Mouse (Mus musculus): ENCODE measurements around the gene Hydin. TPM values are rescaled to one million over a fixed set of nuclear protein-coding genes. Genes with fewer than 3 reads are reported as not detected.

Hydin gene
- polyA plus RNA-seq, 1 experiment from 2014 or later = 0.05 TPM

DNA sequence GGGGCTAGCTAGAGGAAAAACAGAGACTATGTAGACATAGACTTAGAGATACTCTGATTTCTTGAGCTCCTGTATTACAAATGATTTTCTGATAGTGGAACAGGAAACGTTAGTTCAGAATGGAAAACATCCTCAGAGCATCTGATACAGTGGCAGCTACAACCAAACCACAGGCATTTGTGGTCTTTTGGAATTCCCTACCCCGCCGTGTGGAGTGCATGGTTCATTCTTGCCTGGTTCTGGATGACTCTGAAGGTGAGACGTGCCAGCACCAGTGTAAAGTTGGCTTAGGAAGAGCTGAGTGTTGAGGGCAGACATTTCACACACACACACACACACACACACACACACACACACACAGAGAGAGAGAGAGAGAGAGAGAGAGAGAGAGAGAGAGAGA lies 12.8 kb upstream of the Hydin start:
- no peak for DNase-seq (ENCODE audit: low spot score)
- Histone ChIP-seq H3K27me3 (ENCODE audit: control insufficient read depth, insufficient read depth, low read length) (no peaks in the 10 kb centered on the region), H3K4me3 (ENCODE audit: low read depth, low read length) (no peak overlapping the region), H3K4me1 (ENCODE audit: control insufficient read depth, insufficient read depth, low read length) (no peaks in the 10 kb centered on the region), H3K36me3 (ENCODE audit: control insufficient read depth, insufficient read depth, low read length) (no peaks in the 10 kb centered on the region), H3K4me2 (ENCODE audit: low read depth) (no peak overlapping the region), H3K27ac (ENCODE audit: low read depth, low read length) (no peak overlapping the region), H3K9ac (ENCODE audit: low read length) (no peak overlapping the region), H3K9me3 (ENCODE audit: control insufficient read depth, low read length) (no peaks in the 10 kb centered on the region)
- no peak for ATAC-seq (ENCODE audit: insufficient read depth, low FRiP score, low TSS enrichment)
- 81% methylated on average over 4 of the region's 4 CpGs for WGBS

DNA sequence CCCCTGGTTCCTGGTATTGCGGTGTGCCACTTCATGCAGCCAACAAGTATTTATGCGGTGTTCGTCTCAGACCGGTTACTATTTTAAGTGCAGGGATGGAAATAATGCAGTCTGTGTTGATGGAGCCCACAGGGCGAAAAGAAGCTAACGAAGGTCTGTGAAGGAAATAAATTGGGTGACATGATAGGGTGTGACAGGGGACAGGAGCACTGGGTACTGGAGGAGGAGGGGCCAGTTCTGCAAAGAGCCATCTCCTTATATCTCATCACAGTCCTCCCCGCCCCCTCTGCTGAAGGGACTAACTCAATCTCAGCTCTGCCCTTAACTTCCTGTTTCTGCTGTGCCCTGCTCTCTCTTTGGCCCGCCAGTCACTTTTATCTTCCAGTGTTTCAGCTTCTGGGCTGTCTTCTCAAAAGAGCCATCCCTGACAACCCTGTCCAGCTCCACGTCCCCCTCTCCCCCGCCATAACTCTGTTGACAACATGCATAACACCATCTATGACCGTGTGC lies 926 bp upstream of the Hydin start:
- Histone ChIP-seq H3K36me3 (ENCODE audit: control insufficient read depth, insufficient read depth, low read length) (no peaks in the 10 kb centered on the region), H3K9ac (ENCODE audit: low read length) (no peak overlapping the region), H3K27ac (ENCODE audit: low read depth, low read length) (no peak overlapping the region), H3K4me2 (ENCODE audit: low read depth) (no peak overlapping the region), H3K9me3 (ENCODE audit: control insufficient read depth, low read length) (no peaks in the 10 kb centered on the region), H3K4me1 (ENCODE audit: control insufficient read depth, insufficient read depth, low read length) (0 out of 2 replicates have a peak, but pooled peaks cover 2% of the 10 kb centered on the region), H3K27me3 (ENCODE audit: control insufficient read depth, insufficient read depth, low read length) (no peaks in the 10 kb centered on the region), H3K4me3 (ENCODE audit: low read depth, low read length) (no peak overlapping the region)
- 76% methylated on average over 11 of the region's 11 CpGs for WGBS
- ATAC-seq (ENCODE audit: insufficient read depth, low FRiP score, low TSS enrichment) (no peak), DNase-seq (ENCODE audit: low spot score) (no peak)

DNA sequence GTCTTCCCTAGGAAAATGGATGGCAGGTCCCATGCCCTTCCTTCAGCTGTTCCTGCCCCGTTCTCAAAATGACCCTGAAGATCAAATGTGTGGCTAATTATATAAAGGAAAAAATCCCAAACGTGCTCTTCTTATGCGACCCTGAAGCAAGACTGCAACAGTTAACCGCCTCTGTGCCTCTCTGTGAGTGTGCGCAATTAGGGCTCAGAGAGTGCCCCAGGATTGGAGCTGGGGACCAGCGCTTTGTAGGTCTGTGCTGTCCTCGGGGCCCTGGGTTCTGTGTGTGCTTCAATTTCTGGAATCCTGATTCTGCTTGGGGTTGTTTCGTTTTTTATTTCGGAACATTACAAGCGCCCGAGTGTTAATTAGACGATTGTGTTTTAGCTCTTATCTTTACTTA lies 491 bp downstream of the Hydin start:
- Histone ChIP-seq H3K4me2 (ENCODE audit: low read depth) (peak overlapping the region; percentile 59), H3K27me3 (ENCODE audit: control insufficient read depth, insufficient read depth, low read length) (no peaks in the 10 kb centered on the region), H3K9me3 (ENCODE audit: control insufficient read depth, low read length) (no peaks in the 10 kb centered on the region), H3K9ac (ENCODE audit: low read length) (peak overlapping the region; percentile 49), H3K4me3 (ENCODE audit: low read depth, low read length) (peak overlapping the region; percentile 31), H3K27ac (ENCODE audit: low read depth, low read length) (no peak overlapping the region), H3K36me3 (ENCODE audit: control insufficient read depth, insufficient read depth, low read length) (no peaks in the 10 kb centered on the region), H3K4me1 (ENCODE audit: control insufficient read depth, insufficient read depth, low read length) (0 out of 2 replicates have a peak, but pooled peaks cover 2% of the 10 kb centered on the region)
- DNase-seq (ENCODE audit: low spot score) = no peak
- 11% methylated on average over 12 of the region's 12 CpGs for WGBS
- no peak for ATAC-seq (ENCODE audit: insufficient read depth, low FRiP score, low TSS enrichment)

GRCm38 (mm10) chr8:110270659-110271058 lies 3.9 kb downstream of the Hydin start:
- Histone ChIP-seq H3K9ac (ENCODE audit: low read length) (no peak overlapping the region), H3K4me3 (ENCODE audit: low read depth, low read length) (no peak overlapping the region), H3K27me3 (ENCODE audit: control insufficient read depth, insufficient read depth, low read length) (no peaks in the 10 kb centered on the region), H3K27ac (ENCODE audit: low read depth, low read length) (no peak overlapping the region), H3K9me3 (ENCODE audit: control insufficient read depth, low read length) (no peaks in the 10 kb centered on the region), H3K4me1 (ENCODE audit: control insufficient read depth, insufficient read depth, low read length) (0 out of 2 replicates have a peak, but pooled peaks cover 2% of the 10 kb centered on the region), H3K36me3 (ENCODE audit: control insufficient read depth, insufficient read depth, low read length) (no peaks in the 10 kb centered on the region), H3K4me2 (ENCODE audit: low read depth) (no peak overlapping the region)
- 89% methylated on average over 4 of the region's 4 CpGs for WGBS
- DNase-seq (ENCODE audit: low spot score) = no peak
- no peak for ATAC-seq (ENCODE audit: insufficient read depth, low FRiP score, low TSS enrichment)

GRCm38 (mm10) chr8:110273394-110273793 lies 6.6 kb downstream of the Hydin start:
- H3K36me3 ChIP-seq (ENCODE audit: control insufficient read depth, insufficient read depth, low read length) = no peaks in the 10 kb centered on the region
- H3K9me3 ChIP-seq (ENCODE audit: control insufficient read depth, low read length) = no peaks in the 10 kb centered on the region
- ATAC-seq (ENCODE audit: insufficient read depth, low FRiP score, low TSS enrichment) (no peak), DNase-seq (ENCODE audit: low spot score) (no peak)
- no peak overlapping the region for H3K4me3 ChIP-seq (ENCODE audit: low read depth, low read length)
- H3K27me3 ChIP-seq (ENCODE audit: control insufficient read depth, insufficient read depth, low read length) = no peaks in the 10 kb centered on the region
- no peak overlapping the region for H3K4me2 ChIP-seq (ENCODE audit: low read depth)
- H3K9ac ChIP-seq (ENCODE audit: low read length) = no peak overlapping the region
- no peaks in the 10 kb centered on the region for H3K4me1 ChIP-seq (ENCODE audit: control insufficient read depth, insufficient read depth, low read length)
- no peak overlapping the region for H3K27ac ChIP-seq (ENCODE audit: low read depth, low read length)
- 84% methylated on average over 2 of the region's 2 CpGs for WGBS

- DNase-seq (ENCODE audit: low spot score) (no peak), ATAC-seq (ENCODE audit: insufficient read depth, low FRiP score, low TSS enrichment) (no peak)
- 86% methylated on average over 21 of the region's 21 CpGs for WGBS
- Histone ChIP-seq H3K4me2 (ENCODE audit: low read depth) (no peak overlapping the region), H3K9ac (ENCODE audit: low read length) (no peak overlapping the region), H3K4me1 (ENCODE audit: control insufficient read depth, insufficient read depth, low read length) (no peaks in the 10 kb centered on the region), H3K9me3 (ENCODE audit: control insufficient read depth, low read length) (no peaks in the 10 kb centered on the region), H3K4me3 (ENCODE audit: low read depth, low read length) (no peak overlapping the region), H3K27me3 (ENCODE audit: control insufficient read depth, insufficient read depth, low read length) (no peaks in the 10 kb centered on the region), H3K27ac (ENCODE audit: low read depth, low read length) (no peak overlapping the region), H3K36me3 (ENCODE audit: control insufficient read depth, insufficient read depth, low read length) (no peaks in the 10 kb centered on the region)
These were observed 8.9 kb downstream of the Hydin start for GRCm38 (mm10) chr8:110275465-110276258.

DNA sequence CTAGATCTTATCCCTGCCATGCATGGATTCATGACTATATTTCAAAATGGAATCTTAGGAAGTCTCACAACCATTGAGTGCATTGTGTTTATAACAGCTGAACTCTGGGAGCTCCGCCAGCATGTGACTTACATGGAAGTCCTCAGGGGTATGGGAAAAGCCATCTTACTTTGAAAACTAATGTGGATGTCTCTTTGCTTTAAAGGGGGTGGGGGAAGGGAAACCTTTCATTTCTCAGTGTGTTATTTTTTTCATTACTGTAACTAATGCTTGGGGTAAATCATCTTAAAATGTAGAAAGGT lies 9.4 kb downstream of the Hydin start:
- no peak overlapping the region for H3K4me2 ChIP-seq (ENCODE audit: low read depth)
- H3K27me3 ChIP-seq (ENCODE audit: control insufficient read depth, insufficient read depth, low read length) = no peaks in the 10 kb centered on the region
- WGBS = 93% methylated on average over 1 of the region's 1 CpGs
- no peak overlapping the region for H3K9ac ChIP-seq (ENCODE audit: low read length)
- H3K4me3 ChIP-seq (ENCODE audit: low read depth, low read length) = no peak overlapping the region
- no peak overlapping the region for H3K27ac ChIP-seq (ENCODE audit: low read depth, low read length)
- H3K4me1 ChIP-seq (ENCODE audit: control insufficient read depth, insufficient read depth, low read length) = no peaks in the 10 kb centered on the region
- no peaks in the 10 kb centered on the region for H3K9me3 ChIP-seq (ENCODE audit: control insufficient read depth, low read length)
- ATAC-seq (ENCODE audit: insufficient read depth, low FRiP score, low TSS enrichment) (no peak), DNase-seq (ENCODE audit: low spot score) (no peak)
- no peaks in the 10 kb centered on the region for H3K36me3 ChIP-seq (ENCODE audit: control insufficient read depth, insufficient read depth, low read length)

DNA sequence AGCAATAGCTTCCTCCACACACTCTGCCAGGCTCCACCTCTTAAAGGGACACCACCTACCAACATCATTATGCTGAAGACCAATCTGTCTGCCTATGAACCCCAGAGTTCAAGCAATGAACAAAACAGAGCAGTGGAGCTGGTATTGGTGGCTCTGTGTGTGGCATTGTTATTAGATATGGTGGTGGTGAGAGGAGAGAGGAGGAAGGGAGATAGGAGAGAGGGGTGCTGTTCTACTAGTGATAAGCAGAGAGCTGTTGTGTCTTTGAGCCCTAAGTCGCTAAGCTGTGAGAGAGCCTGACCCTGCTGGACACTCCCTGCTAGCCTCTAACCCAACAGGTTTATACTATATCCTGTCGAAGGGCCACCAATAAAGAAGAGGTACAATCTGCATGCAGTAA lies 45.9 kb downstream of the Hydin start:
- no peak for ATAC-seq (ENCODE audit: insufficient read depth, low FRiP score, low TSS enrichment)

GRCm38 (mm10) chr8:110315826-110316225 lies 49.0 kb downstream of the Hydin start:
- no peak for ATAC-seq (ENCODE audit: insufficient read depth, low FRiP score, low TSS enrichment)
- no peaks in the 10 kb centered on the region for H3K9me3 ChIP-seq (ENCODE audit: control insufficient read depth, low read length)
- no peak overlapping the region for H3K4me2 ChIP-seq (ENCODE audit: low read depth)
- H3K4me3 ChIP-seq (ENCODE audit: low read depth, low read length) = no peak overlapping the region
- H3K27me3 ChIP-seq (ENCODE audit: control insufficient read depth, insufficient read depth, low read length) = no peaks in the 10 kb centered on the region
- H3K27ac ChIP-seq (ENCODE audit: low read depth, low read length) = no peak overlapping the region
- H3K36me3 ChIP-seq (ENCODE audit: control insufficient read depth, insufficient read depth, low read length) = no peaks in the 10 kb centered on the region
- WGBS = 72% methylated on average over 7 of the region's 7 CpGs
- DNase-seq (ENCODE audit: low spot score) = no peak
- H3K9ac ChIP-seq (ENCODE audit: low read length) = no peak overlapping the region
- H3K4me1 ChIP-seq (ENCODE audit: control insufficient read depth, insufficient read depth, low read length) = no peaks in the 10 kb centered on the region

More for the DNA sequence above, 45.9 kb downstream of the Hydin start:
- Histone ChIP-seq H3K9ac (ENCODE audit: low read length) (no peak overlapping the region), H3K27me3 (ENCODE audit: control insufficient read depth, insufficient read depth, low read length) (no peaks in the 10 kb centered on the region), H3K4me1 (ENCODE audit: control insufficient read depth, insufficient read depth, low read length) (no peaks in the 10 kb centered on the region), H3K4me3 (ENCODE audit: low read depth, low read length) (no peak overlapping the region), H3K27ac (ENCODE audit: low read depth, low read length) (no peak overlapping the region), H3K4me2 (ENCODE audit: low read depth) (no peak overlapping the region), H3K9me3 (ENCODE audit: control insufficient read depth, low read length) (no peaks in the 10 kb centered on the region), H3K36me3 (ENCODE audit: control insufficient read depth, insufficient read depth, low read length) (no peaks in the 10 kb centered on the region)
- 85% methylated on average over 2 of the region's 2 CpGs for WGBS
- no peak for DNase-seq (ENCODE audit: low spot score)

Data from neural tube, embryonic 11.5 days (tissue).